ENCODE assay signal across 8 mouse cellular contexts in genomic region chr2:172207003-172207402, GRCm38 (mm10). TPM values are rescaled to one million over a fixed set of nuclear protein-coding genes. Genes with fewer than 3 reads are reported as not detected.
DNase-seq lines count a peak whose midpoint lies in the region; ATAC-seq lines count a peak whose summit lies in the region.

No protein-coding gene starts in this region.

- no peaks in the 10 kb centered on the region for H3K36me3 ChIP-seq in kidney, embryonic 15.5 days
- no peaks in the 10 kb centered on the region for H3K36me3 ChIP-seq in limb, embryonic 10.5 days

- DNase-seq in kidney, adult 18-20 months: peak; percentile 77
- peak; percentile 98 for DNase-seq in cerebellum, postnatal 14 days
- peak; percentile 90 to 95 for DNase-seq in frontal cortex, postnatal 25 days (ENCODE audit: low spot score in 2 of 2)
- DNase-seq in kidney, adult 8-10 months: peak; percentile 13 to 77
- DNase-seq in limb, embryonic 10.5 days (ENCODE audit: low spot score): peak; percentile 91
- DNase-seq in natural killer cell, adult 2 months (ENCODE audit: low spot score in 2 of 2): peak; percentile 3 to 5
- DNase-seq in thymus, postnatal 0 days (ENCODE audit: low spot score): peak; percentile 17

- peaks cover 7% of the 10 kb centered on the region; the same call in 1 of the 2 replicates for H3K27me3 ChIP-seq in kidney, embryonic 15.5 days
- H3K27me3 ChIP-seq in limb, embryonic 10.5 days (ENCODE audit: low read depth, poor library complexity, severe bottlenecking): 0 out of 2 replicates have a peak, but pooled peaks cover 4% of the 10 kb centered on the region

- H3K4me3 ChIP-seq in kidney, embryonic 15.5 days (replicated peaks): no peak overlapping the region
- no peak overlapping the region for H3K4me3 ChIP-seq in limb, embryonic 10.5 days

- no peak overlapping the region for H3K27ac ChIP-seq in kidney, embryonic 15.5 days
- peak overlapping the region; percentile 42; the same call in 1 of the 2 replicates for H3K27ac ChIP-seq in limb, embryonic 10.5 days

- ATAC-seq in kidney, embryonic 15.5 days (replicated peaks; ENCODE audit: low FRiP score): no peak

- 9% methylated on average over 11 of the region's 11 CpGs for WGBS in kidney, embryonic 15.5 days
- 22% methylated on average over 11 of the region's 11 CpGs for WGBS in limb, embryonic 10.5 days

- H3K9me3 ChIP-seq in kidney, embryonic 15.5 days (replicated peaks): no peaks in the 10 kb centered on the region
- no peaks in the 10 kb centered on the region for H3K9me3 ChIP-seq in limb, embryonic 10.5 days (replicated peaks)

- H3K4me1 ChIP-seq in kidney, embryonic 15.5 days: no peaks in the 10 kb centered on the region
- H3K4me1 ChIP-seq in limb, embryonic 10.5 days: peaks cover 5% of the 10 kb centered on the region; the same call in 1 of the 2 replicates

- H3K4me2 ChIP-seq in kidney, embryonic 15.5 days: no peak overlapping the region

- H3K9ac ChIP-seq in kidney, embryonic 15.5 days: no peak overlapping the region

RNA-seq across cellular contexts. Expression of gene Mc3r, which starts 41.3 kb away (rescaled TPM):
- polyA plus RNA-seq in kidney, embryonic 15.5 days (2015; fragmentation: Nextera tagmentation; extraction: Ambion mirVana): not detected in 2 replicates
- polyA plus RNA-seq in limb, embryonic 10.5 days (2016; fragmentation: Nextera tagmentation; extraction: Ambion mirVana): not detected in 2 replicates
- not detected in 2 replicates for polyA plus RNA-seq in thymus, postnatal 0 days (2015; fragmentation: Nextera tagmentation; extraction: Ambion mirVana)

Comparison
In these comparisons a context has a peak if more than half of its experiments do, and no peak if none do; other contexts are left out.
1. DNase-seq: peak in every context shown above with its lines; median percentile 98 in cerebellum, postnatal 14 days; 92 in frontal cortex, postnatal 25 days; 91 in limb, embryonic 10.5 days; 77 in kidney, adult 18-20 months; 45 in kidney, adult 8-10 months; 17 in thymus, postnatal 0 days; 4 in natural killer cell, adult 2 months.